Mouse (Mus musculus) C2C12 (cell line): ENCODE measurements around the gene Tcp10c.
"Not testable (repeated sequence)": the region's sequence is repeated elsewhere in the genome, so short reads cannot be mapped to it uniquely, and the experiment has no call there.

Experiments used
- CEBPB ChIP-seq: IDR thresholded peaks from one replicate; pipeline ENCODE4 v1.6.1; 2011; ENCODE audit warnings: low read depth, mild to moderate bottlenecking, control low read depth, moderate library complexity
- CTCF ChIP-seq: IDR thresholded peaks from one replicate; pipeline ENCODE4 v1.5.1; 2011; ENCODE audit not compliant: control insufficient read depth, insufficient read depth, insufficient read length
- MAX ChIP-seq: IDR thresholded peaks from one replicate; pipeline ENCODE4 v1.6.1; 2011; ENCODE audit warnings: mild to moderate bottlenecking, control low read depth
- USF1 ChIP-seq: IDR thresholded peaks from one replicate; pipeline ENCODE4 v1.6.1; 2011; ENCODE audit warnings: low read depth, mild to moderate bottlenecking, control low read depth, moderate library complexity

GRCm38 (mm10) chr17:13406023-13406422 is 51.7 kb downstream of the Tcp10c start:
- TF ChIP-seq CEBPB, MAX, USF1, CTCF: not testable (repeated sequence)
